Mouse (Mus musculus) heart, postnatal 36 days (tissue): ENCODE results near the gene Rassf2. TPM values are rescaled to one million over a fixed set of nuclear protein-coding genes. Genes with fewer than 3 reads are reported as not detected.

ENCODE experiments used
- DNase-seq, 2 experiments: peaks; one replicate each; pipeline ENCODE4 v3.0.0; 2021 to 2022
- intact Hi-C: fragments of 180-260 bp; cut with DNase I; formaldehyde crosslinking; loops from one replicate; pipeline ENCODE4 v1.15.1; 2025
- total RNA-seq, 2 experiments: library from RNA; stranded (reverse); gene quantifications; 2 replicates each; pipeline ENCODE4 v1.2.3; 2021

Rassf2 gene
- total RNA-seq, result 1 to 10 TPM; 8.5 to 9.5 TPM

- DNase-seq, result peak; percentile 77 to 79
- intact Hi-C loops, result no loop called here
These were observed at the start of gene Rassf2 for GRCm38 (mm10) chr2:132029646-132030417. Gene Rassf2 (minus strand): TSS chr2:132030258.

GRCm38 (mm10) chr2:132079139-132079538, 49.1 kb upstream of the Rassf2 start:
- DNase-seq, result peak; percentile 32 to 50
- intact Hi-C loops, result no loop called here

- DNase-seq, result no peak
- intact Hi-C loops, result no loop called here
These were observed 43.0 kb upstream of the Rassf2 start for GRCm38 (mm10) chr2:132073052-132073451.

GRCm38 (mm10) chr2:132069985-132070735, 40.1 kb upstream of the Rassf2 start:
- no peak for DNase-seq
- intact Hi-C loops, result no loop called here

- DNase-seq, result no peak
- intact Hi-C loops, result loop anchor here (5.0 kb wide), 3 partner anchors 48 to 173 kb away; no protein-coding TSS in a partner anchor
These were observed 34.2 kb upstream of the Rassf2 start for GRCm38 (mm10) chr2:132064185-132064831.

- intact Hi-C loops, result loop anchor here (5.0 kb wide), 3 partner anchors 49 to 174 kb away; no protein-coding TSS in a partner anchor
- no peak for DNase-seq
These were observed 33.7 kb upstream of the Rassf2 start for GRCm38 (mm10) chr2:132063776-132064175.

GRCm38 (mm10) chr2:132061884-132062283, 31.8 kb upstream of the Rassf2 start:
- intact Hi-C loops, result loop anchor here (5.0 kb wide), 3 partner anchors 50 to 175 kb away; no protein-coding TSS in a partner anchor
- DNase-seq, result no peak

GRCm38 (mm10) chr2:132059919-132060318, 29.9 kb upstream of the Rassf2 start:
- intact Hi-C loops, result loop anchor here (5.0 kb wide), 3 partner anchors 52 to 177 kb away; no protein-coding TSS in a partner anchor
- no peak for DNase-seq

- intact Hi-C loops, result no loop called here
- no peak for DNase-seq
These were observed 25.3 kb upstream of the Rassf2 start for GRCm38 (mm10) chr2:132055349-132055753.

- DNase-seq, result no peak
- intact Hi-C loops, result no loop called here
These were observed 23.8 kb upstream of the Rassf2 start for GRCm38 (mm10) chr2:132053824-132054223.

- intact Hi-C loops, result no loop called here
- DNase-seq, result no peak
These were observed 21.7 kb upstream of the Rassf2 start for GRCm38 (mm10) chr2:132051798-132052197.

GRCm38 (mm10) chr2:132049921-132050320, 19.9 kb upstream of the Rassf2 start:
- no peak for DNase-seq
- intact Hi-C loops, result no loop called here

GRCm38 (mm10) chr2:132049491-132049890, 19.4 kb upstream of the Rassf2 start:
- no peak for DNase-seq
- intact Hi-C loops, result no loop called here

GRCm38 (mm10) chr2:132048143-132048772, 18.2 kb upstream of the Rassf2 start:
- intact Hi-C loops, result no loop called here
- DNase-seq, result no peak

- no peak for DNase-seq
- intact Hi-C loops, result no loop called here
These were observed 17.3 kb upstream of the Rassf2 start for GRCm38 (mm10) chr2:132047364-132047763.

- intact Hi-C loops, result no loop called here
- no peak for DNase-seq
These were observed 16.6 kb upstream of the Rassf2 start for GRCm38 (mm10) chr2:132046659-132047058.

GRCm38 (mm10) chr2:132044320-132045274, 14.5 kb upstream of the Rassf2 start:
- DNase-seq, result no peak
- intact Hi-C loops, result no loop called here

GRCm38 (mm10) chr2:132043101-132043621, 13.1 kb upstream of the Rassf2 start:
- intact Hi-C loops, result no loop called here
- DNase-seq, result peak; percentile 80 to 86

GRCm38 (mm10) chr2:132039894-132040293, 9.8 kb upstream of the Rassf2 start:
- intact Hi-C loops, result no loop called here
- no peak for DNase-seq
